Mouse (Mus musculus): ENCODE data around the gene Rad50. TPM values are rescaled to one million over a fixed set of nuclear protein-coding genes. Genes with fewer than 3 reads are reported as not detected.
A peak's percentile ranks its signal among the peaks of the same experiment; 100 is the strongest.

Rad50 gene
- total and polyA plus RNA-seq, 3 experiments = 39.6 to 53.6 (median 48.2) TPM

GRCm38 (mm10) chr11:53745260-53745659 lies 38.1 kb upstream of the Rad50 start:
- Histone ChIP-seq H3K9me3 (replicated peaks; ENCODE audit: low read length) (no peaks in the 10 kb centered on the region), H3K4me1 (ENCODE audit: control insufficient read depth in 1 of 2, insufficient read depth in 2 of 2) (peaks cover 6 to 16% of the 10 kb centered on the region in 2 experiments), H3K9ac (ENCODE audit: insufficient read depth, low read depth) (no peak overlapping the region), H3K36me3 (replicated peaks in 1 of 2; ENCODE audit: control insufficient read depth in 1 of 2, insufficient read depth in 1 of 2, low read length in 1 of 2) (no peaks in the 10 kb centered on the region), H3K4me3 (replicated peaks in 1 of 3; ENCODE audit: low read depth in 2 of 3, low read length in 2 of 3, poor library complexity in 1 of 3) (no peak overlapping the region), H3K4me2 (ENCODE audit: insufficient read depth, low read depth, poor library complexity, severe bottlenecking) (no peak overlapping the region), H3K27ac (ENCODE audit: insufficient read depth, low read depth) (no peak overlapping the region), H3K79me2 (replicated peaks; ENCODE audit: control insufficient read depth, extremely low read depth, insufficient read depth, poor library complexity, severe bottlenecking) (no peaks in the 10 kb centered on the region), H3K27me3 (replicated peaks) (peaks cover 3% of the 10 kb centered on the region)
- TF ChIP-seq ZC3H11A (IDR thresholded peaks at IDR 0.05; ENCODE audit: low read depth, low read length) = peak; percentile 43
- TF ChIP-seq GABPA (IDR thresholded peaks at IDR 0.05; ENCODE audit: insufficient replicate concordance, low read depth, low read length) = no peak
- TF ChIP-seq ZNF384 (IDR thresholded peaks at IDR 0.05; ENCODE audit: low read depth, low read length) = peak; percentile 70
- peak; percentile 67 for TF ChIP-seq SMC3 (IDR thresholded peaks at IDR 0.05; ENCODE audit: low read depth, low read length)
- TF ChIP-seq BHLHE40 (IDR thresholded peaks at IDR 0.05; ENCODE audit: low read depth, low read length) = 0 out of 2 replicates have a peak, but pooled peaks have one; percentile 20
- no peak for TF ChIP-seq CHD2 (IDR thresholded peaks at IDR 0.05; ENCODE audit: low read length)
- peak; percentile 50 for TF ChIP-seq RAD21 (IDR thresholded peaks at IDR 0.05; ENCODE audit: low read depth, low read length)
- TF ChIP-seq TCF12 (IDR thresholded peaks at IDR 0.05; ENCODE audit: low read depth, low read length) = no peak
- TF ChIP-seq CTCF (conservative IDR thresholded peaks at IDR 0.05 in 1 of 2, IDR thresholded peaks at IDR 0.05 in 1 of 2; ENCODE audit: low read depth in 2 of 2, low read length in 2 of 2) = peak in 1 of 2 experiments; percentile 56; a peak in 2 of 4 replicates
- in situ Hi-C loops (cut with MboI; ENCODE audit: low pct_ligation_motif_present, low pct_unique_long_range_greater_than_20kb, low sequenced_read_pairs) = no loop called here
- dilution Hi-C loops (cut with MboI; ENCODE audit: extremely low pct_ligation_motif_present, extremely low pct_unique_long_range_greater_than_20kb, low sequenced_read_pairs) = no loop called here
- no peak for DNase-seq (ENCODE audit: extremely low read depth)

GRCm38 (mm10) chr11:53742353-53742752 lies 35.2 kb upstream of the Rad50 start:
- Histone ChIP-seq H3K9me3 (replicated peaks; ENCODE audit: low read length) (no peaks in the 10 kb centered on the region), H3K4me2 (ENCODE audit: insufficient read depth, low read depth, poor library complexity, severe bottlenecking) (no peak overlapping the region), H3K27ac (ENCODE audit: insufficient read depth, low read depth) (no peak overlapping the region), H3K4me3 (replicated peaks in 1 of 3; ENCODE audit: low read depth in 2 of 3, low read length in 2 of 3, poor library complexity in 1 of 3) (no peak overlapping the region), H3K27me3 (replicated peaks) (peaks cover 3% of the 10 kb centered on the region), H3K9ac (ENCODE audit: insufficient read depth, low read depth) (no peak overlapping the region), H3K79me2 (replicated peaks; ENCODE audit: control insufficient read depth, extremely low read depth, insufficient read depth, poor library complexity, severe bottlenecking) (no peaks in the 10 kb centered on the region), H3K36me3 (replicated peaks in 1 of 2; ENCODE audit: control insufficient read depth in 1 of 2, insufficient read depth in 1 of 2, low read length in 1 of 2) (no peaks in the 10 kb centered on the region), H3K4me1 (ENCODE audit: control insufficient read depth in 1 of 2, insufficient read depth in 2 of 2) (peaks cover 2 to 5% of the 10 kb centered on the region in 2 experiments; a peak in 2 of 4 replicates)
- TF ChIP-seq CTCF (conservative IDR thresholded peaks at IDR 0.05 in 1 of 2, IDR thresholded peaks at IDR 0.05 in 1 of 2; ENCODE audit: low read depth in 2 of 2, low read length in 2 of 2) (peak in 1 of 2 experiments; percentile 34; a peak in 2 of 4 replicates), SMC3 (IDR thresholded peaks at IDR 0.05; ENCODE audit: low read depth, low read length) (peak; percentile 44), EP300 (IDR thresholded peaks at IDR 0.05; ENCODE audit: low read length) (no peak), RAD21 (IDR thresholded peaks at IDR 0.05; ENCODE audit: low read depth, low read length) (peak; percentile 33), MAZ (IDR thresholded peaks at IDR 0.05; ENCODE audit: low read depth, low read length) (no peak), ZC3H11A (IDR thresholded peaks at IDR 0.05; ENCODE audit: low read depth, low read length) (no peak), USF1 (IDR thresholded peaks at IDR 0.05; ENCODE audit: low read depth, low read length) (no peak)
- dilution Hi-C loops (cut with MboI; ENCODE audit: extremely low pct_ligation_motif_present, extremely low pct_unique_long_range_greater_than_20kb, low sequenced_read_pairs) = no loop called here
- in situ Hi-C loops (cut with MboI; ENCODE audit: low pct_ligation_motif_present, low pct_unique_long_range_greater_than_20kb, low sequenced_read_pairs) = no loop called here
- no peak for DNase-seq (ENCODE audit: extremely low read depth)

- Histone ChIP-seq H3K27ac (ENCODE audit: insufficient read depth, low read depth) (peak overlapping the region; percentile 66), H3K9me3 (replicated peaks; ENCODE audit: low read length) (no peaks in the 10 kb centered on the region), H3K36me3 (replicated peaks in 1 of 2; ENCODE audit: control insufficient read depth in 1 of 2, insufficient read depth in 1 of 2, low read length in 1 of 2) (no peaks in the 10 kb centered on the region), H3K27me3 (replicated peaks) (no peaks in the 10 kb centered on the region), H3K9ac (ENCODE audit: insufficient read depth, low read depth) (no peak overlapping the region), H3K4me2 (ENCODE audit: insufficient read depth, low read depth, poor library complexity, severe bottlenecking) (no peak overlapping the region), H3K4me1 (ENCODE audit: control insufficient read depth in 1 of 2, insufficient read depth in 2 of 2) (peaks cover 8 to 35% of the 10 kb centered on the region in 2 experiments), H3K4me3 (replicated peaks in 1 of 3; ENCODE audit: low read depth in 2 of 3, low read length in 2 of 3, poor library complexity in 1 of 3) (no peak overlapping the region), H3K79me2 (replicated peaks; ENCODE audit: control insufficient read depth, extremely low read depth, insufficient read depth, poor library complexity, severe bottlenecking) (no peaks in the 10 kb centered on the region)
- TF ChIP-seq JUN (IDR thresholded peaks at IDR 0.05; ENCODE audit: insufficient read depth, low read depth, low read length) = no peak
- no peak for TF ChIP-seq MEF2A (IDR thresholded peaks at IDR 0.05; ENCODE audit: borderline replicate concordance, low read depth, low read length)
- peak; percentile 75 for TF ChIP-seq SMC3 (IDR thresholded peaks at IDR 0.05; ENCODE audit: low read depth, low read length)
- TF ChIP-seq HCFC1 (IDR thresholded peaks at IDR 0.05; ENCODE audit: low read depth, low read length) = no peak
- no peak for TF ChIP-seq GABPA (IDR thresholded peaks at IDR 0.05; ENCODE audit: insufficient replicate concordance, low read depth, low read length)
- TF ChIP-seq ZKSCAN1 (IDR thresholded peaks at IDR 0.05; ENCODE audit: borderline replicate concordance, low read depth, low read length) = no peak
- 0 out of 2 replicates have a peak, but pooled peaks have one; percentile 63 for TF ChIP-seq MAZ (IDR thresholded peaks at IDR 0.05; ENCODE audit: low read depth, low read length)
- 0 out of 2 replicates have a peak, but pooled peaks have one; percentile 18 for TF ChIP-seq ELF1 (IDR thresholded peaks at IDR 0.05; ENCODE audit: low read depth, low read length)
- peak; percentile 80 to 96 for TF ChIP-seq CTCF (conservative IDR thresholded peaks at IDR 0.05 in 1 of 2, IDR thresholded peaks at IDR 0.05 in 1 of 2; ENCODE audit: low read depth in 2 of 2, low read length in 2 of 2)
- TF ChIP-seq TCF12 (IDR thresholded peaks at IDR 0.05; ENCODE audit: low read depth, low read length) = no peak
- peak; percentile 68; the same call in 1 of the 2 replicates for TF ChIP-seq MYC (IDR thresholded peaks at IDR 0.05; ENCODE audit: low read depth, low read length)
- peak; percentile 64 for TF ChIP-seq RAD21 (IDR thresholded peaks at IDR 0.05; ENCODE audit: low read depth, low read length)
- no peak for TF ChIP-seq CHD1 (IDR thresholded peaks at IDR 0.05; ENCODE audit: low read depth, low read length)
- 0 out of 2 replicates have a peak, but pooled peaks have one; percentile 27 for TF ChIP-seq NELFE (IDR thresholded peaks at IDR 0.05; ENCODE audit: low read depth, low read length)
- no peak for TF ChIP-seq MAX (IDR thresholded peaks at IDR 0.05; ENCODE audit: low read length)
- no peak for TF ChIP-seq TBP (conservative IDR thresholded peaks at IDR 0.05; ENCODE audit: low read depth, low read length)
- DNase-seq (ENCODE audit: extremely low read depth) = peak; percentile 86
- dilution Hi-C loops (cut with MboI; ENCODE audit: extremely low pct_ligation_motif_present, extremely low pct_unique_long_range_greater_than_20kb, low sequenced_read_pairs) (no loop called here), in situ Hi-C loops (cut with MboI; ENCODE audit: low pct_ligation_motif_present, low pct_unique_long_range_greater_than_20kb, low sequenced_read_pairs) (loop anchor here (5.0 kb wide), 2 partner anchors 150 to 270 kb away; no protein-coding TSS in a partner anchor)
Measured at GRCm38 (mm10) chr11:53737573-53737946, 30.4 kb upstream of the Rad50 start.

Measured in CH12.LX (cell line).